Mouse (Mus musculus) retina, adult 2 months (tissue): ENCODE measurements at regions not wholly inside any gene's neighbourhood (a gene's known extent, or its start where the extent isn't known, plus 50 kb on each side); places are given as distances from the start of the nearest gene placed in this dataset.
"Not testable (repeated sequence)": the region's sequence is repeated elsewhere in the genome, so short reads cannot be mapped to it uniquely, and the experiment has no call there.

ENCODE experiments used
- DNase-seq: peaks from one replicate; pipeline ENCODE4 v3.0.0-alpha.2; 2012; ENCODE audit warnings: low read depth, low spot score

- peak; percentile 1 for DNase-seq
Measured at GRCm38 (mm10) chrX:63991127-63991526, 160.9 kb downstream of the Gm6760 start.

DNA sequence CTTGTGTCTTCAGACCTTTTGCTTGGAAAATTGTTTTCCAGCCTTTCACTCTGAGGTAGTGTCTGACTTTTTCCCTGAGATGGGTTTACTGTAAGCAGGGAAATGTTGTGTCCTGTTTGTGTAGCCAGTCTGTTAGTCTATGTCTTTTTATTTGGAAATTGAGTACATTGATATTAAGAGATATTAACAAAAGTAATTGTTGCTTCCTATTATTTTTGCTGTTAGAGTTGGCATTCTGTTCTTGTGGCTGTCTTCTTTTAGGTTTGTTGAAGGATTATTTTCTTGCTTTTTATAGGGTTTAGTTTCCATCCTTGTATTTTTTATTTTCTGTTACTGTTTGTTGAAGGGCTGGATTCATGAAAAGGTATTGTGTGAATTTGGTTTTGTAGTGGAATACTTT, 179.6 kb downstream of the Gm6760 start:
- not testable (repeated sequence) for DNase-seq
